Mouse (Mus musculus) ES-Bruce4 (cell line): ENCODE results near the gene Csf2rb. TPM values are rescaled to one million over a fixed set of nuclear protein-coding genes. Genes with fewer than 3 reads are reported as not detected.

ENCODE experiments used
- H3K27ac ChIP-seq: 2 replicates; pipeline ENCODE4 v1.5.1; 2012; ENCODE audit warnings: low read length, inconsistent platforms; ENCODE audit not compliant: insufficient read depth
- H3K27me3 ChIP-seq: 2 replicates; pipeline ENCODE4 v1.6.1; 2012; ENCODE audit warnings: mild to moderate bottlenecking, low read length, inconsistent platforms; ENCODE audit not compliant: control insufficient read depth, poor library complexity, insufficient read depth, severe bottlenecking
- H3K36me3 ChIP-seq: 2 replicates; pipeline ENCODE4 v1.6.1; 2012; ENCODE audit warnings: inconsistent platforms, mild to moderate bottlenecking, low read length, moderate library complexity; ENCODE audit not compliant: control insufficient read depth, poor library complexity, insufficient read depth, severe bottlenecking
- H3K4me1 ChIP-seq: one replicate; pipeline ENCODE4 v1.8.1; 2011; ENCODE audit warnings: low read length; ENCODE audit not compliant: control insufficient read depth, insufficient read depth
- H3K4me3 ChIP-seq: 2 replicates; pipeline ENCODE4 v1.5.1; 2011; ENCODE audit warnings: low read depth, mild to moderate bottlenecking, low read length
- H3K9ac ChIP-seq: 2 replicates; pipeline ENCODE4 v1.6.1; 2012; ENCODE audit warnings: low read depth, mild to moderate bottlenecking, inconsistent platforms; ENCODE audit not compliant: poor library complexity, severe bottlenecking
- H3K9me3 ChIP-seq: replicated peaks from 2 replicates; pipeline ENCODE4 v1.6.1; 2012; ENCODE audit warnings: mild to moderate bottlenecking, low read length, inconsistent platforms; ENCODE audit not compliant: control insufficient read depth, poor library complexity, insufficient read depth, severe bottlenecking
- CTCF ChIP-seq: IDR thresholded peaks from one replicate; pipeline ENCODE4 v1.8.1; 2011; ENCODE audit warnings: low read depth, low read length
- EP300 ChIP-seq: IDR thresholded peaks from 2 replicates; pipeline ENCODE4 v1.6.1; 2011; ENCODE audit warnings: low read depth, low read length; ENCODE audit not compliant: insufficient read depth
- POLR2A ChIP-seq: IDR thresholded peaks from one replicate; pipeline ENCODE4 v1.8.1; 2011; ENCODE audit warnings: low read length; ENCODE audit not compliant: insufficient read depth
- polyA plus RNA-seq: library from polyadenylated mRNA; stranded (reverse); fragments of >200 nt; gene quantifications from 2 replicates; pipeline ENCODE4 v1.2.4, GENCODE M21; 2011; ENCODE audit warnings: low read depth; ENCODE audit not compliant: missing spikeins, insufficient read depth, insufficient read length

Gene Csf2rb
- polyA plus RNA-seq, 1 experiment = 1.1 TPM

DNA sequence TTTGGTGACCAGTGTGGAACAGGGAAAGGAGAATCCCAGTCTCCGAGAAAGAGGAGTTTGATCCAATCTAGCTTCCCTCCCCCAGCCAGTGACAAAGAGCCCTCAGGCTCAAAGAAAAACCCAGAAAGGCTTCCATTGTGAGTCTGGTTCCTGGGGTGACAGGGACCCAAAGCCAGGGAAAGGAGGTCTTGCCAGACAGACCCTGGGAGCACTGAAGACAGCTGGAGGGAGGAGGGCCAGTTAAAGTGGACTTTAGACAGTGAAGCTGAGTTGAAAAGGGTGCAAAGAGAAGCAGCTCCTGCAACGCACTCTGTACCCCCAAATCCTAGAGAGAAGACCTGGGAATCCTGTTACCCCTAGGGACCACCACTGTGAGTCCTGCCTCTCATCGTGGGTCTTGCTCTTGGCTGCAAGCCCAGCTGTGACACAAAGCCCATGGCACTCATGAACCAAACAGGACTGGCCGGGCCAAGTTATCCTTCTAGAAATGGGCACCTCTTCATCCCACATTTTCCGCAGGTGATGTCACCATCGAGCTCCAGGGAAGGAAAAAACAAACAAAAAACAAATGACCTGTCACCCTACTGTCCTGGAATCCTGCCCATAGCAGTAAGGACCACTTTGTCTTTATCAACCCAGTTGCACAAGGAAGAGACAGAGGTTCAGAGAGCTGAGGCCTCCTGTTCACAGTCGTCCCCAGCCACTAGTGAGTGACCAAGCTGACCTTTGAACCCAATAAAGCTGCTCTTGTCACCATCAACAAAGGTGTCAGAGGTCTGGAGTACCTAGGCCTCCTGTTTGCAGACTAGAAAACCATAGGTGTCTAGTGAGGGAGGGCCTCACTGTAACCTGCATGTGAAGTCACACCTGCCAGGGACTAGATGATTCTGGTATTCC lies 58.9 kb downstream of the Csf2rb start:
- H3K9ac ChIP-seq = no peak overlapping the region
- TF ChIP-seq CTCF (no peak), POLR2A (no peak), EP300 (no peak)
- H3K36me3 ChIP-seq = no peaks in the 10 kb centered on the region
- H3K4me3 ChIP-seq = no peak overlapping the region
- peaks cover 4% of the 10 kb centered on the region for H3K9me3 ChIP-seq
- no peak overlapping the region for H3K27ac ChIP-seq
- H3K27me3 ChIP-seq = no peaks in the 10 kb centered on the region
- no peaks in the 10 kb centered on the region for H3K4me1 ChIP-seq

DNA sequence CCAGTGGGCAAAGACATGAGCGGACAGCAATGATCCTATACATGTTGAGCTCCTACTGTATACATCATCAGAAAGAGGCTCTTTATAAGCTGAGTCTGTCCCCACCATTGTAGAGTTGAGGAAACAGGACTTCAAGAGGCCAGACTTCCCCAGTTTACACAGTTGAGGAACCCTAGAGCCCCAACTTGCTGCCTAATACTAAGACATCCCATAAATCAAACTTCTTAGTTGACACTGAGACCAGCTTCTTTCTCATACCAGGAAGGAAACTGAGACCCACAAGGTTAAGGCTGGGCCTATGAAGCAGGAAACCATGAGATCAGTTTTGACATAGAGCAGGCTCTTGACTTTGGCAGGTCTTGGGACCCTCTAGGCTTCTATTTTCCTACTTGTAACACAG lies 60.0 kb downstream of the Csf2rb start:
- no peaks in the 10 kb centered on the region for H3K4me1 ChIP-seq
- H3K9ac ChIP-seq = no peak overlapping the region
- no peaks in the 10 kb centered on the region for H3K27me3 ChIP-seq
- TF ChIP-seq EP300 = no peak
- no peak for TF ChIP-seq POLR2A
- no peak for TF ChIP-seq CTCF
- no peak overlapping the region for H3K27ac ChIP-seq
- H3K4me3 ChIP-seq = no peak overlapping the region
- no peaks in the 10 kb centered on the region for H3K36me3 ChIP-seq
- peaks cover 4% of the 10 kb centered on the region for H3K9me3 ChIP-seq

DNA sequence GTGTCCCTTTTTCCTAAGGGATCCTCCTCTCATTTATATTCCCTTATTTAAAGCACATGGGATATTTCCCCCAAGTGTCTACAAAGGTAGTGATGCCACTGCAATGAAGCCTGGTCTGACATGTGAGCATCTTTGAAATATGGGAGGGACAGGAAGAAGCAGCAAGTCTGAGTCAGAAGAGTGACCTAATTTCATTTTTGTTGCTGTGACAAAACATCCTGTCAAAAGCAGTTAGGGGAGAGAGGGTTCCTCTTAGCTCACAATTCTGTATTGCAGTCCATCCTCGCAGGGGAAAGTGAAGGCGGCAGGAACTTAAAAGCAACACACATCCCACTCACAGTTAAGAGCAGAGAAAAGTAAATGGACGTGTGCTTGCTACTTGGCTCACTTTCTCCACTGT lies 65.3 kb downstream of the Csf2rb start:
- H3K36me3 ChIP-seq = no peaks in the 10 kb centered on the region
- H3K9ac ChIP-seq = no peak overlapping the region
- TF ChIP-seq CTCF = no peak
- no peak for TF ChIP-seq POLR2A
- no peak for TF ChIP-seq EP300
- no peak overlapping the region for H3K27ac ChIP-seq
- H3K4me1 ChIP-seq = no peaks in the 10 kb centered on the region
- no peaks in the 10 kb centered on the region for H3K27me3 ChIP-seq
- no peaks in the 10 kb centered on the region for H3K9me3 ChIP-seq
- H3K4me3 ChIP-seq = no peak overlapping the region

DNA sequence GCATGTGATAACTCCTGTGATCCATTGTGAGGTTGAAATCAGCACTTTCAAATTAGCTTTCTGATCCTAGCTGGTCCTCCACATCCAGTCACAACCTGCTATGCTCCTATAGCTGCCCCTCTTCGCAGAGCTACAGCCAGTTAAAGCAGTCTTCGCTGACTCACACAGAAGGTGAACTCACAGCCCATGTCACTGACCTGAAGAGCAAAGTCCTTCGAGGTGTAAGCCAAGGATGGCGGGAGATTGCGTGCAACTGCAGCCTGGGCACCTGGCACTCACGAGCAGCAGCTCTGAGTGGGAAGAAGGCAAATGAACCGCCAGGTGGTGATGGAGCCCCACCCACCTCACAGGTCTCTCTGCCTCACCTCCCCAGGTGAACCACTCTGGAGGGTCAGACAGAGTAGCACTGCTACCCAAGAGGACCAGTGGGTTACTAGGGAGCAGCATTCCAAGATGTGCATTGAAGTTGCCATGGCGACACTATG lies 70.0 kb downstream of the Csf2rb start, which contains the start of gene Tex33:
Gene Tex33, minus strand, starts transcription at position 435 of the 485 bp plus-strand sequence.
- TF ChIP-seq POLR2A (no peak), EP300 (no peak), CTCF (no peak)
- Histone ChIP-seq H3K4me1 (no peaks in the 10 kb centered on the region), H3K36me3 (no peaks in the 10 kb centered on the region), H3K27ac (no peak within 1 kb of the TSS), H3K9me3 (no peaks in the 10 kb centered on the region), H3K9ac (no peak within 1 kb of the TSS), H3K27me3 (no peaks in the 10 kb centered on the region), H3K4me3 (no peak within 1 kb of the TSS)

DNA sequence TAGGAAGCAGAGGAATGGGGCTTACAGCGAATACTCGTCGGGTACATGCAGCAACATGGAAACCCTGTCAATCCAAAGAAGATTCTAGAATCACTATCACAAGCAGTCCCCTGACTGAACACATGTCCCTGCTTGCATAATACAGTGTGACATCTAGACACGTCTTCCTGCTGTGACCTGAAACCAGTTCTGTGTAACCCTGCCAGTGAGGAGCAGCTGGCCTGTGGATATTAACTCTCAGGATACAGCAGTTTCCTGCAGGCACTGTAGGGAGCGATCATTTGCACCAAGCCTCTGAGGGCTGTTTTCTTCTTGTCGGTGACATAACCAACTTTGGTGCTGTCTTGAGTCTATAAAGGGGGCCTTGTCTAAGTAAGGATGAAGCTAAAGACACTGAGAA lies 75.8 kb downstream of the Csf2rb start:
- H3K27ac ChIP-seq = no peak overlapping the region
- no peaks in the 10 kb centered on the region for H3K9me3 ChIP-seq
- H3K36me3 ChIP-seq = no peaks in the 10 kb centered on the region
- peaks cover 5% of the 10 kb centered on the region for H3K4me1 ChIP-seq
- H3K9ac ChIP-seq = no peak overlapping the region
- no peak for TF ChIP-seq CTCF
- TF ChIP-seq POLR2A = no peak
- no peak for TF ChIP-seq EP300
- no peaks in the 10 kb centered on the region for H3K27me3 ChIP-seq
- H3K4me3 ChIP-seq = no peak overlapping the region

DNA sequence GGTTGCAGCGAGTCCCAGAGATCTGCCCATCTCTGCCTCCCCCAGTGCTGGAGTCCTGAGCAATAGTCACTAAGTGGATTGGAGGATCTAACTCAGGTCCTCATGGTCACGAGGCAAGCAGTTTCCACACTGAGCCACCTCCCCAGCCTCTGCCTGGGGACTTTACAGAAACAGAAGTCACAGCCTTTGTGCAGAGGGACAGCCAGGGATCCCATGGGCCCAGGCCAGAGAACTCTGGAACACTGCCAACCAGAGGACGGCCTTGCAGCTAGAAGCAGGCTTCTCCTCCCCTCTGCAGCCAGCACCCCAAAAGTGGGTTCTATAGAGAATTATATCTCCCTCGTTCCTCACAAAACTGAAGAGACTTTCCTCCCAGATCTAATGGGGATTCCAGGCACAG lies 76.4 kb downstream of the Csf2rb start:
- no peak for TF ChIP-seq CTCF
- TF ChIP-seq EP300 = no peak
- TF ChIP-seq POLR2A = no peak
- Histone ChIP-seq H3K4me3 (no peak overlapping the region), H3K9me3 (no peaks in the 10 kb centered on the region), H3K36me3 (no peaks in the 10 kb centered on the region), H3K9ac (no peak overlapping the region), H3K27ac (no peak overlapping the region), H3K27me3 (no peaks in the 10 kb centered on the region), H3K4me1 (peaks cover 5% of the 10 kb centered on the region)
